Mouse (Mus musculus) CH12.LX (cell line): ENCODE data around the gene Acta1. TPM values are rescaled to one million over a fixed set of nuclear protein-coding genes. Genes with fewer than 3 reads are reported as not detected.

ENCODE experiments used
- DNase-seq: peaks from one replicate; pipeline ENCODE4 v3.0.0-alpha.2; 2013; ENCODE audit errors: extremely low read depth
- H3K27ac ChIP-seq: 2 replicates; pipeline ENCODE4 v1.5.1; 2012; ENCODE audit warnings: low read depth, mild to moderate bottlenecking, control low read depth, moderate library complexity; ENCODE audit not compliant: insufficient read depth
- H3K27me3 ChIP-seq: replicated peaks from 2 replicates; pipeline ENCODE3; 2012; ENCODE audit warnings: inconsistent platforms
- H3K36me3 ChIP-seq, 2 experiments: replicated peaks in 1 of 2; 2 replicates each; pipeline versions ENCODE3 to v1.6.1; 2012; ENCODE audit warnings: inconsistent platforms in 1 of 2, low read length in 1 of 2, mild to moderate bottlenecking in 1 of 2, mixed read lengths in 1 of 2, moderate library complexity in 1 of 2; ENCODE audit not compliant: control insufficient read depth in 1 of 2, insufficient read depth in 1 of 2
- H3K4me1 ChIP-seq, 2 experiments: 2 replicates each; pipeline ENCODE4 v1.6.1; 2012; ENCODE audit warnings: inconsistent platforms in 1 of 2, moderate library complexity in 1 of 2; ENCODE audit not compliant: insufficient read depth in 2 of 2, control insufficient read depth in 1 of 2
- H3K4me2 ChIP-seq: 2 replicates; pipeline ENCODE4 v1.6.1; 2012; ENCODE audit warnings: low read depth, mild to moderate bottlenecking, control low read depth; ENCODE audit not compliant: poor library complexity, insufficient read depth, severe bottlenecking
- H3K4me3 ChIP-seq, 3 experiments: fragments of 150-350 bp in 1 of 3; sonication (generic) in 1 of 3; replicated peaks in 1 of 3; 2 replicates each; pipeline versions ENCODE3 to v1.5.1; 2011 to 2012; ENCODE audit warnings: low read depth in 2 of 3, low read length in 2 of 3, mild to moderate bottlenecking in 2 of 3, moderate library complexity in 2 of 3, control low read depth in 1 of 3, improper control_type of control experiment in 1 of 3, inconsistent platforms in 1 of 3, mixed read lengths in 1 of 3; ENCODE audit not compliant: poor library complexity in 1 of 3
- H3K79me2 ChIP-seq: replicated peaks from 2 replicates; pipeline ENCODE4 v1.6.1; 2012; ENCODE audit warnings: mild to moderate bottlenecking, moderate library complexity; ENCODE audit not compliant: control insufficient read depth, poor library complexity, insufficient read depth, severe bottlenecking; ENCODE audit errors: extremely low read depth
- H3K9ac ChIP-seq: 2 replicates; pipeline ENCODE4 v1.6.1; 2012; ENCODE audit warnings: low read depth, mild to moderate bottlenecking, control low read depth, moderate library complexity; ENCODE audit not compliant: insufficient read depth
- H3K9me3 ChIP-seq: replicated peaks from 2 replicates; pipeline ENCODE3; 2012; ENCODE audit warnings: low read length, inconsistent platforms, mixed read lengths
- CHD1 ChIP-seq: IDR thresholded peaks from 2 replicates; pipeline ENCODE4 v1.6.1; 2012; ENCODE audit warnings: low read depth, low read length, improper control_type of control experiment, inconsistent platforms
- CHD2 ChIP-seq: IDR thresholded peaks from 2 replicates; pipeline ENCODE4 v1.6.1; 2011; ENCODE audit warnings: low read length, improper control_type of control experiment
- E2F4 ChIP-seq: IDR thresholded peaks from 2 replicates; pipeline ENCODE4 v1.6.1; 2011; ENCODE audit warnings: low read depth, low read length, improper control_type of control experiment; ENCODE audit not compliant: insufficient replicate concordance
- ELF1 ChIP-seq: IDR thresholded peaks from 2 replicates; pipeline ENCODE4 v1.6.1; 2014; ENCODE audit warnings: low read depth, mild to moderate bottlenecking, inconsistent platforms, low read length, improper control_type of control experiment
- EP300 ChIP-seq: IDR thresholded peaks from 2 replicates; pipeline ENCODE4 v1.6.1; 2011; ENCODE audit warnings: low read length, improper control_type of control experiment
- ETS1 ChIP-seq: conservative IDR thresholded peaks from 2 replicates; pipeline ENCODE4 v1.6.1; 2012; ENCODE audit warnings: low read depth, mild to moderate bottlenecking, inconsistent platforms, low read length, improper control_type of control experiment, moderate library complexity
- GABPA ChIP-seq: IDR thresholded peaks from 2 replicates; pipeline ENCODE4 v1.6.1; 2012; ENCODE audit warnings: low read depth, low read length, improper control_type of control experiment, inconsistent platforms; ENCODE audit not compliant: insufficient replicate concordance
- IRF4 ChIP-seq: IDR thresholded peaks from 2 replicates; pipeline ENCODE4 v1.6.1; 2014; ENCODE audit warnings: low read depth, mild to moderate bottlenecking, inconsistent platforms, low read length, improper control_type of control experiment
- MAX ChIP-seq: IDR thresholded peaks from 2 replicates; pipeline ENCODE4 v1.6.1; 2011; ENCODE audit warnings: low read length, improper control_type of control experiment
- MAZ ChIP-seq: IDR thresholded peaks from 2 replicates; pipeline ENCODE4 v1.6.1; 2012; ENCODE audit warnings: low read depth, mild to moderate bottlenecking, inconsistent platforms, low read length, improper control_type of control experiment, moderate library complexity
- MXI1 ChIP-seq: IDR thresholded peaks from 2 replicates; pipeline ENCODE4 v1.6.1; 2011; ENCODE audit warnings: mild to moderate bottlenecking, low read depth, low read length, improper control_type of control experiment
- MYC ChIP-seq: IDR thresholded peaks from 2 replicates; pipeline ENCODE4 v1.6.1; 2011; ENCODE audit warnings: low read depth, mild to moderate bottlenecking, improper control_type of control experiment, low read length
- NRF1 ChIP-seq: IDR thresholded peaks from 2 replicates; pipeline ENCODE4 v1.6.1; 2014; ENCODE audit warnings: low read depth, mild to moderate bottlenecking, inconsistent platforms, low read length, improper control_type of control experiment, moderate library complexity
- PAX5 ChIP-seq: IDR thresholded peaks from 2 replicates; pipeline ENCODE4 v1.6.1; 2012; ENCODE audit warnings: low read length, inconsistent platforms, mixed read lengths
- POLR2A ChIP-seq: IDR thresholded peaks from 2 replicates; pipeline ENCODE4 v1.6.1; 2011; ENCODE audit warnings: low read depth, mild to moderate bottlenecking, improper control_type of control experiment, low read length
- POLR2AphosphoS2 ChIP-seq: IDR thresholded peaks from 2 replicates; pipeline ENCODE4 v1.6.1; 2011; ENCODE audit warnings: low read depth, low read length, improper control_type of control experiment
- SIN3A ChIP-seq: IDR thresholded peaks from 2 replicates; pipeline ENCODE4 v1.6.1; 2012; ENCODE audit warnings: low read length, improper control_type of control experiment, inconsistent platforms
- SMC3 ChIP-seq: IDR thresholded peaks from 2 replicates; pipeline ENCODE4 v1.6.1; 2011; ENCODE audit warnings: low read depth, low read length, improper control_type of control experiment
- TBP ChIP-seq: conservative IDR thresholded peaks from 2 replicates; pipeline ENCODE4 v1.6.1; 2011; ENCODE audit warnings: low read depth, low read length, improper control_type of control experiment
- TCF12 ChIP-seq: IDR thresholded peaks from 2 replicates; pipeline ENCODE4 v1.6.1; 2014; ENCODE audit warnings: low read depth, mild to moderate bottlenecking, inconsistent platforms, low read length, improper control_type of control experiment
- UBTF ChIP-seq: IDR thresholded peaks from 2 replicates; pipeline ENCODE4 v1.6.1; 2012; ENCODE audit warnings: low read depth, mild to moderate bottlenecking, inconsistent platforms, low read length, improper control_type of control experiment, moderate library complexity
- USF1 ChIP-seq: IDR thresholded peaks from 2 replicates; pipeline ENCODE4 v1.6.1; 2014; ENCODE audit warnings: low read depth, mild to moderate bottlenecking, inconsistent platforms, low read length, improper control_type of control experiment
- ZC3H11A ChIP-seq: IDR thresholded peaks from 2 replicates; pipeline ENCODE4 v1.6.1; 2012; ENCODE audit warnings: low read depth, mild to moderate bottlenecking, inconsistent platforms, low read length, improper control_type of control experiment
- ZMIZ1 ChIP-seq: IDR thresholded peaks from 2 replicates; pipeline ENCODE4 v1.6.1; 2012; ENCODE audit warnings: low read depth, mild to moderate bottlenecking, inconsistent platforms, low read length, improper control_type of control experiment
- dilution Hi-C: fragments of 300-500 bp; cut with MboI; formaldehyde crosslinking; loops from 2 replicates; pipeline ENCODE4 v1.14.3; 2020; ENCODE audit warnings: low sequenced_read_pairs; ENCODE audit not compliant: extremely low pct_unique_long_range_greater_than_20kb, extremely low pct_ligation_motif_present
- in situ Hi-C: fragments of 300-500 bp; cut with MboI; formaldehyde crosslinking; loops from 3 replicates; pipeline ENCODE4 v1.14.3; 2019; ENCODE audit warnings: low sequenced_read_pairs, low pct_ligation_motif_present, low pct_unique_long_range_greater_than_20kb, mixed read lengths
- polyA plus RNA-seq: library from polyadenylated mRNA; unstranded; fragments of >175 nt; gene quantifications from 2 replicates; pipeline ENCODE4 v1.2.1, GENCODE M21; 2012; ENCODE audit warnings: low read depth; ENCODE audit not compliant: insufficient read length
- total RNA-seq, 2 experiments: library from RNA; depleted of rRNA; stranded (reverse); fragments of 300-350 nt in 1 of 2; fragments of >200 nt in 1 of 2; gene quantifications; 2 replicates each; pipeline ENCODE4 v1.2.3; 2012 to 2014

Acta1 gene
- total and polyA plus RNA-seq, 3 experiments = 0.27 TPM; not detected in 2

DNA sequence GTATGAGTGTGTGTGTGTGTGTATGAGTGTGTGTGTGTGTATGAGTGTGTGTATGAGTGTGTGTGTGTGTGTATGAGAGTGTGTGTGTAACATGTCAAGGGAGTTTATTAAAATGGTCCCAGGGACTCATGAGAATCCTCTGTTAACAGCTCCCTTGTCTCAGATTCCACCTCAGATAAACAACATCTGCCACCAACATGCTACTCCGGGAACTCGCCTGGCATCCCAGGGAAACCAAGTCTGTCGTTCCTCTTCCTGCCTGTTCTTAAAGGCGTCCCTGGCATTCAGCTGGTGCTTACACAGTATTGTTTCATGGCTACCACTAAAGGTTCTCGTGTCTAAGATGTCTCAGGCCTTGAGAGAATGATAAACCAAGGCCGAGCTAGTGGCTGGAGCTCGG is 50.2 kb downstream of the Acta1 start:
- Histone ChIP-seq H3K9me3 (no peaks in the 10 kb centered on the region), H3K27me3 (no peaks in the 10 kb centered on the region), H3K36me3 (peaks cover 5 to 52% of the 10 kb centered on the region in 2 experiments), H3K27ac (no peak overlapping the region), H3K79me2 (no peaks in the 10 kb centered on the region), H3K4me1 (peaks cover 3 to 27% of the 10 kb centered on the region in 2 experiments; a peak in 3 of 4 replicates), H3K4me3 (no peak overlapping the region), H3K4me2 (no peak overlapping the region), H3K9ac (no peak overlapping the region)
- dilution Hi-C loops (no loop called here), in situ Hi-C loops (no loop called here)
- no peak for DNase-seq
- no peak for TF ChIP-seq ZMIZ1
- no peak for TF ChIP-seq E2F4
- no peak for TF ChIP-seq UBTF
- TF ChIP-seq POLR2AphosphoS2 = no peak
- no peak for TF ChIP-seq IRF4
- TF ChIP-seq TCF12 = no peak
- no peak for TF ChIP-seq ELF1

DNA sequence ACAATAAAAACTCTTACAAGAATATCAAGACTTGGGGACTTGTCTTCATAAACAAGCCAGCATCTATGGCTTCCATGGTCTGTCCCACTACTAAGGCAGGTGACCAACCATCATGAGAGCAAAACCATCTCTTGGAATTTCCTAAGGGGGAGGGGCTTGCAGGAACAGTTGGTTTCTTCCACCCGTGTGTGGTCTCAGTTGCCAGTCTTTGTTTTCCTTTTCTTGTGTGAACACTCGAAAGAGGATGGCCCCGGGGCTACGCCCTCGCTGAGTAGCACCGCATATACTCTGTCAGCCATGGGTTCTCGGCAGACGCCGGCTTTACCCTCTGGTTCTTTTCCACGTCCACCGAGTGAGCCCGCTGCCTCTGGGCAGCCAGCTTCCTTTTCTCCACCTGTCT is 52.5 kb downstream of the Acta1 start:
- H3K4me3 ChIP-seq = no peak overlapping the region
- DNase-seq = no peak
- in situ Hi-C loops (no loop called here), dilution Hi-C loops (no loop called here)
- no peak overlapping the region for H3K4me2 ChIP-seq
- peaks cover 0 to 16% of the 10 kb centered on the region in 2 experiments; a peak in 3 of 4 replicates for H3K4me1 ChIP-seq
- no peaks in the 10 kb centered on the region for H3K27me3 ChIP-seq
- no peak overlapping the region for H3K27ac ChIP-seq
- H3K9ac ChIP-seq = no peak overlapping the region
- H3K79me2 ChIP-seq = no peaks in the 10 kb centered on the region
- peaks cover 5 to 61% of the 10 kb centered on the region in 2 experiments for H3K36me3 ChIP-seq
- TF ChIP-seq PAX5 = no peak
- no peak for TF ChIP-seq GABPA
- TF ChIP-seq SMC3 = no peak
- no peak for TF ChIP-seq CHD2
- no peak for TF ChIP-seq MAZ
- TF ChIP-seq SIN3A = no peak
- TF ChIP-seq MAX = no peak
- TF ChIP-seq TCF12 = no peak
- TF ChIP-seq EP300 = no peak
- no peak for TF ChIP-seq POLR2A
- TF ChIP-seq USF1 = no peak
- no peak for TF ChIP-seq ETS1
- no peak for TF ChIP-seq MXI1
- TF ChIP-seq TBP = no peak
- no peak for TF ChIP-seq NRF1
- no peak for TF ChIP-seq MYC
- TF ChIP-seq ZC3H11A = no peak
- no peak for TF ChIP-seq CHD1
- H3K9me3 ChIP-seq = no peaks in the 10 kb centered on the region

Other genes starting within 250 kb of the Acta1 start
- gene Rhou, start 240.8 kb downstream of the Acta1 start, total RNA-seq (2012; rRNA removed) = 0.08 TPM in 1 of 2 replicates, not detected in the other
- gene Rhou, start 240.8 kb downstream of the Acta1 start, total RNA-seq (2014; rRNA removed) = not detected in 2 replicates
- 0.16 TPM in 1 of 2 replicates, not detected in the other for gene Rhou, start 240.8 kb downstream of the Acta1 start, polyA plus RNA-seq
- gene Rab4a, start 88.8 kb downstream of the Acta1 start, total RNA-seq (2012; rRNA removed) = not detected in 2 replicates
- not detected in 2 replicates for gene Rab4a, start 88.8 kb downstream of the Acta1 start, total RNA-seq (2014; rRNA removed)
- 0.18 TPM in 1 of 2 replicates, not detected in the other for gene Rab4a, start 88.8 kb downstream of the Acta1 start, polyA plus RNA-seq
- 4.4 and 5.0 TPM in 2 replicates for gene Ccsap, start 34.5 kb downstream of the Acta1 start, total RNA-seq (2012; rRNA removed)
- 4.2 and 5.4 TPM in 2 replicates for gene Ccsap, start 34.5 kb downstream of the Acta1 start, total RNA-seq (2014; rRNA removed)
- gene Ccsap, start 34.5 kb downstream of the Acta1 start, polyA plus RNA-seq = 5.2 and 6.2 TPM in 2 replicates
- gene Nup133, start 54.5 kb upstream of the Acta1 start, total RNA-seq (2012; rRNA removed) = 32.8 and 37.1 TPM in 2 replicates
- 49.0 and 51.8 TPM in 2 replicates for gene Nup133, start 54.5 kb upstream of the Acta1 start, total RNA-seq (2014; rRNA removed)
- 39.6 and 39.7 TPM in 2 replicates for gene Nup133, start 54.5 kb upstream of the Acta1 start, polyA plus RNA-seq
- 8.0 and 8.1 TPM in 2 replicates for gene Abcb10, start 88.4 kb upstream of the Acta1 start, total RNA-seq (2012; rRNA removed)
- gene Abcb10, start 88.4 kb upstream of the Acta1 start, total RNA-seq (2014; rRNA removed) = 8.5 and 8.9 TPM in 2 replicates
- gene Abcb10, start 88.4 kb upstream of the Acta1 start, polyA plus RNA-seq = 7.3 and 8.1 TPM in 2 replicates
- 54.2 and 62.2 TPM in 2 replicates for gene Taf5l, start 126.6 kb upstream of the Acta1 start, total RNA-seq (2012; rRNA removed)
- 68.1 and 75.8 TPM in 2 replicates for gene Taf5l, start 126.6 kb upstream of the Acta1 start, total RNA-seq (2014; rRNA removed)
- gene Taf5l, start 126.6 kb upstream of the Acta1 start, polyA plus RNA-seq = 53.9 and 63.0 TPM in 2 replicates
- 26.4 and 33.7 TPM in 2 replicates for gene Urb2, start 126.8 kb upstream of the Acta1 start, total RNA-seq (2012; rRNA removed)
- gene Urb2, start 126.8 kb upstream of the Acta1 start, total RNA-seq (2014; rRNA removed) = 32.4 and 33.9 TPM in 2 replicates
- 22.7 and 27.9 TPM in 2 replicates for gene Urb2, start 126.8 kb upstream of the Acta1 start, polyA plus RNA-seq